ENCODE assay signal across 9 mouse cellular contexts in the genomic region with DNA sequence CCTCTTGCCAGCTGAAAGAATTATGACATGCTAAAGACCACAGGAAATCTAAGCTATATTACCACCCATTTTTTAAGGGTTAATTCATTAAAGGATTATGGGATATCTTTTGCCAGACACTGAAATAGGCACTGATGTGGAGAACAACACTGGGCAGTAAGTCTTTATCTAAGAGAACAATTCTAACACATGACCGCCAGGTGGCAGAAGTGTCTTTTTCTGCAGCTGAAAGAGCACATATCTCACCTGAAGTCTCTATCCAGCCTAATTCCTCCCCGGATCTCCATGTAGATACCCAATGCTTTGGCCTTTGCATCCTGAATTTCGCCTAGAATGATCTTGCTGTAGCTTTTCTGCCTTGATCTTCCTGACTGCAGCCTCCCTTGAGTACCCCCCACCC. TPM values are rescaled to one million over a fixed set of nuclear protein-coding genes. Genes with fewer than 3 reads are reported as not detected.
A peak's percentile ranks its signal among the peaks of the same experiment; 100 is the strongest.
DNase-seq lines count a peak whose midpoint lies in the region; ATAC-seq and TF ChIP-seq lines count a peak whose summit lies in the region.
"Had no signal": no experiment of that assay in that cellular context is flagged by ENCODE, and none has a peak within 500 bp of the region (broad histone marks: within the 10 kb centered on the region; RNA-seq: fewer than 3 reads in every experiment).

No protein-coding gene starts in this region.

- no peak overlapping the region for H3K9ac ChIP-seq in heart, embryonic 11.5 days (ENCODE audit: low read depth, low read length)
- H3K9ac ChIP-seq in liver, embryonic 14.5 days (replicated peaks), result no peak overlapping the region
- H3K9ac ChIP-seq: limb, embryonic 12.5 days had no signal

- H3K4me3 ChIP-seq in heart, embryonic 11.5 days (ENCODE audit: low read depth, low read length), result no peak overlapping the region
- no peak overlapping the region for H3K4me3 ChIP-seq in liver, embryonic 14.5 days (ENCODE audit: insufficient read depth in 1 of 2, low read depth in 2 of 2, low read length in 2 of 2)
- H3K4me3 ChIP-seq: limb, embryonic 12.5 days had no signal

- no peak overlapping the region for H3K4me2 ChIP-seq in heart, embryonic 11.5 days
- H3K4me2 ChIP-seq in liver, embryonic 14.5 days (ENCODE audit: low read depth), result no peak overlapping the region
- H3K4me2 ChIP-seq: limb, embryonic 12.5 days had no signal

- peak; percentile 63 for TF ChIP-seq CTCF in liver, embryonic 14.5 days (IDR thresholded peaks at IDR 0.05; ENCODE audit: low read depth)

- no peaks in the 10 kb centered on the region for H3K27me3 ChIP-seq in heart, embryonic 11.5 days (ENCODE audit: control insufficient read depth, insufficient read depth, low read length)
- H3K27me3 ChIP-seq in liver, embryonic 14.5 days (ENCODE audit: control insufficient read depth, insufficient read depth, low read length), result no peaks in the 10 kb centered on the region
- H3K27me3 ChIP-seq: limb, embryonic 12.5 days had no signal

- no peak for TF ChIP-seq EP300 in liver, embryonic 14.5 days (IDR thresholded peaks at IDR 0.05; ENCODE audit: low read depth)

- 29% methylated on average over 3 of the region's 3 CpGs for WGBS in heart, embryonic 11.5 days (ENCODE audit: insufficient replicate concordance)
- 11% methylated on average over 3 of the region's 3 CpGs for WGBS in liver, embryonic 14.5 days (ENCODE audit: insufficient replicate concordance)

- DNase-seq in heart, adult 11 months, result peak; percentile 42
- peak; percentile 39 to 62 for DNase-seq in right cerebral cortex, adult 2 months (ENCODE audit: low spot score in 2 of 2)
- DNase-seq in right cerebral cortex, postnatal 25 days, result no peak
- DNase-seq in c-Kit-negative CD71-positive TER-119-positive erythroid progenitor cells, embryonic 14.5 days (ENCODE audit: low read depth, low spot score), result peak; percentile 34
- peak; percentile 13 to 37 (median 20) for DNase-seq in liver, embryonic 14.5 days (ENCODE audit: low read depth in 3 of 3, low spot score in 3 of 3)
- peak; percentile 61 for DNase-seq in thymus, postnatal 0 days (ENCODE audit: low spot score)

- no peak overlapping the region for H3K27ac ChIP-seq in heart, embryonic 11.5 days (ENCODE audit: low read depth, low read length)
- H3K27ac ChIP-seq in liver, embryonic 14.5 days, result no peak overlapping the region
- H3K27ac ChIP-seq: limb, embryonic 12.5 days had no signal

- no peaks in the 10 kb centered on the region for H3K4me1 ChIP-seq in heart, embryonic 11.5 days (ENCODE audit: control insufficient read depth, insufficient read depth, low read length)
- no peaks in the 10 kb centered on the region for H3K4me1 ChIP-seq in liver, embryonic 14.5 days (replicated peaks; ENCODE audit: control insufficient read depth in 2 of 2, insufficient read depth in 2 of 2, low read length in 1 of 2)
- H3K4me1 ChIP-seq: limb, embryonic 12.5 days had no signal

- no peak for ATAC-seq in heart, embryonic 11.5 days (replicated peaks; ENCODE audit: insufficient number of reproducible peaks, low FRiP score, low TSS enrichment)
- peak; percentile 56 for ATAC-seq in granulocyte monocyte progenitor cell, adult 5-6 weeks (replicated peaks; ENCODE audit: poor library complexity, severe bottlenecking)
- no peak for ATAC-seq in liver, embryonic 14.5 days (ENCODE audit: insufficient read depth)

- no peaks in the 10 kb centered on the region for H3K36me3 ChIP-seq in heart, embryonic 11.5 days (ENCODE audit: control insufficient read depth, insufficient read depth, low read length)
- no peaks in the 10 kb centered on the region for H3K36me3 ChIP-seq in liver, embryonic 14.5 days (replicated peaks; ENCODE audit: control insufficient read depth, insufficient read depth, low read depth)
- H3K36me3 ChIP-seq: limb, embryonic 12.5 days had no signal

- 0 out of 2 replicates have a peak, but pooled peaks cover 5% of the 10 kb centered on the region for H3K9me3 ChIP-seq in heart, embryonic 11.5 days (replicated peaks; ENCODE audit: control insufficient read depth, low read length)
- H3K9me3 ChIP-seq in liver, embryonic 14.5 days (ENCODE audit: control insufficient read depth, low read length), result no peaks in the 10 kb centered on the region

RNA-seq across cellular contexts. Expression of a gene that starts 41.5 kb away (rescaled TPM):
- 21.9 and 24.7 TPM in 2 replicates for polyA plus RNA-seq in heart, embryonic 11.5 days (2014; fragmentation: Nextera tagmentation; extraction: Ambion mirVana)
- total RNA-seq in granulocyte monocyte progenitor cell, adult 5-6 weeks (2014; fragmentation: Nextera tagmentation), result not detected in 2 replicates
- total RNA-seq in granulocyte monocyte progenitor cell, adult 5-6 weeks (2017), result not detected in 2 replicates
- polyA plus RNA-seq in liver, embryonic 14.5 days (2012; rRNA removed), result 3.9 and 4.3 TPM in 2 replicates
- 3.8 and 4.0 TPM in 2 replicates for polyA plus RNA-seq in liver, embryonic 14.5 days (2014; fragmentation: Nextera tagmentation; extraction: Ambion mirVana)
- 5.1 and 5.3 TPM in 2 replicates for polyA plus RNA-seq in thymus, postnatal 0 days (2015; fragmentation: Nextera tagmentation; extraction: Ambion mirVana)
